Mouse (Mus musculus) heart, postnatal 0 days (tissue): Measurements from ENCODE around the gene Alkbh3.

Source experiments
- CTCF ChIP-seq: IDR thresholded peaks from 2 replicates; pipeline ENCODE4 v1.5.1; 2016; ENCODE audit warnings: antibody characterized with exemption, control low read depth, low read depth
- EP300 ChIP-seq: IDR thresholded peaks from 2 replicates; pipeline ENCODE4 v1.6.1; 2016; ENCODE audit warnings: antibody characterized with exemption, low read depth

DNA sequence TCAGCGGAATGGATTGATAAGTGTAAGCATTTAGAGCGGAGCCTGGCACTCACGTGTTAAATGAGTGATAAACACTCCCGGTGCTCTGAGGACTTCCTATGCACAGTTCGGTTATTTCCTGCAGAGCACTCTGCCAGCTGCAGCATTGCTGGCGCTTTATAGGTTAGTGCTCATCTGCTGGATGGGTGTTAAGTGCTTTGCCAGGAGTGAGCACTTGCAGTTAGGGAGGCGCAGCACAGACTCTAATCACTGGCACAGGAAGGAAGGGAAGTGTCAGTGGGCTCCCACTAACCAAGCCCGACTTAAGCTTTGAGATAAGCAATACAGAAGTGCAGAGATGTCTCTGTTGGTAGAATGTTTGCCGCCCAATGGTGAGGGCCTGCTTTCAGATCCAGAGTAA lies 72.1 kb downstream of the Alkbh3 start:
- TF ChIP-seq CTCF (no peak), EP300 (no peak)
